Mouse (Mus musculus) ES-E14 (cell line): Measurements from ENCODE around the gene B3galt1.

Source experiments
- CHD2 ChIP-seq: IDR thresholded peaks from 2 replicates; pipeline ENCODE4 v1.6.1; 2014; ENCODE audit warnings: mild to moderate bottlenecking, low read depth, low read length, inconsistent platforms
- MAFK ChIP-seq: IDR thresholded peaks from 2 replicates; pipeline ENCODE4 v1.6.1; 2014; ENCODE audit warnings: mild to moderate bottlenecking, low read depth, low read length, inconsistent platforms; ENCODE audit not compliant: insufficient read depth
- ZC3H11A ChIP-seq: IDR thresholded peaks from 2 replicates; pipeline ENCODE4 v1.6.1; 2012; ENCODE audit warnings: low read depth, mild to moderate bottlenecking, inconsistent platforms, low read length, borderline replicate concordance
- ZNF384 ChIP-seq: IDR thresholded peaks from 2 replicates; pipeline ENCODE4 v1.6.1; 2012; ENCODE audit warnings: low read depth, low read length, inconsistent platforms

GRCm38 (mm10) chr2:68005210-68005609 lies 439.5 kb downstream of the B3galt1 start:
- TF ChIP-seq MAFK, result no peak
- TF ChIP-seq CHD2, result no peak
- TF ChIP-seq ZC3H11A, result no peak
- TF ChIP-seq ZNF384, result no peak
